Mouse (Mus musculus) spleen, adult 18-20 months (tissue): ENCODE results near the gene Vps26c.

Experiments used
- DNase-seq, 2 experiments: peaks; one replicate each; pipeline ENCODE4 v3.0.0; 2022; ENCODE audit warnings: mixed read lengths in 2 of 2

Gene Vps26c

GRCm38 (mm10) chr16:94526344-94527151, at the start of gene Vps26c:
Vps26c (minus strand) TSS chr16:94526830.
- peak; percentile 96 to 97 for DNase-seq

- no peak for DNase-seq
These were observed 49.1 kb upstream of the Vps26c start for GRCm38 (mm10) chr16:94575757-94576156.

- no peak for DNase-seq
These were observed 48.1 kb upstream of the Vps26c start for GRCm38 (mm10) chr16:94574718-94575094.

DNA sequence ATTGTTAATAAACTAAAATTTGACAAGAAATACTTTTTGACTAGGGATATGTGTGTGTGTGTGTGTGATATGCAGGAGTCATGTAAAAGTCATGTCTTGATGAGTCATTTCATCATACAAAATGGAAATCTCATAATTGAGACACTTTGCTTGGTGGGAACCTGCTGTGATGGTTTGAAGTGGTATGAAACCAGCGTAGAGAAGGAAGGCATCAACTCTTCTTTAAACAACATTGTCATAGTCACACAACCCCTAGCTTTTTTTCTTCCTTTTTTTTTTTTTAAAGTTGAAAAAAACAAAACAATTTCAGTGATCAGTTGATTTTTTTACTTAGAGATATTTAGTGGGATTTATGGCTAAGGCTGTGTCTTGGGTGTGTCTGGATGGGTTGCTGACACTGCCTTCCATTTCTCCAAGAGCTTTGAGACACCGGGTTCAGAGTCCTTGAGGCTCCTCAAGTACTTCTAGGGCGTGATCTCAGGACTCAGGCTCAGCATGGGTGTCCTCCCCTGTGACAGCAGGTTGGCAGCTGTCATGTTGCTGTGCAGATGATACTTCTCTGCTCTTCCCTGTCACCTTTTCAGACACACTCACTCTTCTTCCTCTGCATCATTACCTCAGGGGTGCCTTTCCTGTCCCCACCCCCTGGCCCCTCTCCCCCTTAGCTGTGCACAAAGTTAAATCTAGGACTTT, 47.5 kb upstream of the Vps26c start:
- no peak for DNase-seq

- DNase-seq, result no peak
These were observed 45.8 kb upstream of the Vps26c start for GRCm38 (mm10) chr16:94572422-94572821.

GRCm38 (mm10) chr16:94571111-94571993, 44.7 kb upstream of the Vps26c start:
- DNase-seq, result no peak

GRCm38 (mm10) chr16:94570361-94571041, 43.9 kb upstream of the Vps26c start:
- peak; percentile 62 to 64 for DNase-seq

GRCm38 (mm10) chr16:94569229-94570176, 42.9 kb upstream of the Vps26c start, which contains the start of gene Dyrk1a:
Dyrk1a (plus strand) TSS chr16:94570010.
- DNase-seq, result peak; percentile 99

DNA sequence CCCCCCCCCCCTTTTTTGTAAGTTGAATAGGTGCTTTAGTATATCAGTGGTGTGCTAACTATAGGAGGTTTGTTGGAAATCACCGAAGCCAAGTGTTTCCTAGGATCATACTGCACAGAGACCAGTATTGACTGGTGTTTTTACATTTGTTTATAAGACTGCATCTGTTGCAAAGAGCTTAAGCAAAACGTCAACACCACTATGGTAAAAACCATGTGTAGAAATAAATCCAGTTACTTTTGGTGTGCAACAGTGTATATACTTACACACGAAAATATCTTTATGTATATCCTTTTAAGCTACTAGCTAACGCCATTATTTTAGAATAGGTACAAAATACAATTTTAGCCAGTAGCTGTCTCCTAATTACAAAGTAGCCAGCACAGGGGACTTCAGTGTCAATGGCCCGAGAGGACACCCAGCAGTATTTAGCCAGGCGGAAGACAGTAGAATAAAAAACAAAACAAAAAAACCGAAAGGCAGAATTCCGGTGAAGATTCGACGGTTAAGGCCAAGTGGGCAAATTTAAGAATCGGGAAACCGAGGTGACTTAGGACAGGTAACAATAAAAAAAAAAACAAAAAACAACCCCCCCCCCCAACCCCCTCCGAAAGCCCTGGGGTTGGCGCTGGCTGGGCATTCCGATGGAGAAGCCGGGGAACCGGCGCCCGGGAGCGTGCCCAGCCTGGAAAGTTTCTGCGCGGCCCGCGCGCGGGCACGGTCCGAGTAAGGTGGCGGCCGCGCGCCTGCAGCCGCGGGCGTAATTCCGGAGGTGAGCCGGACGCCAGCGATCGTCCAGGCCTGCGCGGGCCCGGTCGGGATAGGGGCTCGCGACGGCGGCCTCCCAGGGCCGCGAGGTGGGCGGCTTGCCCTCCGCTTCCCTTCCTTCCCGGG, 42.0 kb upstream of the Vps26c start:
- no peak for DNase-seq

GRCm38 (mm10) chr16:94567751-94568150, 41.1 kb upstream of the Vps26c start:
- DNase-seq, result no peak

DNA sequence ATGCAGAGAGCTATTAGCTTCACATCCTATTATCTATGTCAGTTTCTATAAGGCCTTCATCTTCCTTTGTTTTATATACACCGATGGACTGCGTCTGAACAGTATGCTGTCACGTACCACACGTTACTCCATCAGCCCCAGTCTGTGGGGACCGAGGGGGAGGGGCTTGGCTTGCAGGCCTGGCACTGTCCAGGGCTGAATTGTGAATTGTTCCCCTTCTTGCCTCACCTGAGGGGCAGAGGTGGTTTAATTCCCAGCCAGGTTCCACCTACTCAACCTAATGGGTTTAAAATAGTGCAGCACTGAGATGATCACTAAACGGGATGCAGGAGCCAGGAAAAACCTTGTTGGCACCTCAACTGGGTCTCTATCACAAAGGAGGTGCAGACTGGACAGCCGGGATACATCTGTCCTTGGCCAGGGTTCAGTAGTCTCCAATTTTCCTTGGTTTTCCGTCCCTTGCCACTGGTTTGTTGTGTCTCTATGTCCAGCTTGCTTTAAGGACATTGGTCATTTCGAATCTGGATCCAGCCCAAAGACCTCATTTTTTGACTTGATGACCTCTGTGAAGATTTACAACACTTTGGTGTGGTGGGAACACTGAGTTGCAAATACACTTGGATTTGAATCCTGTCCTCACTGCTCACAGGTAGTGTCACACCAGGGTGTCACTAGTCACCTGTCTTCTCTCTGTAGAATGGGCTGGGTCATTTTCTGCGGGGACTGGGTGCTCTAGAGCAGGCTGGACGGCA, 40.4 kb upstream of the Vps26c start:
- DNase-seq, result no peak

- no peak for DNase-seq
These were observed 39.5 kb upstream of the Vps26c start for GRCm38 (mm10) chr16:94566124-94566523.

DNA sequence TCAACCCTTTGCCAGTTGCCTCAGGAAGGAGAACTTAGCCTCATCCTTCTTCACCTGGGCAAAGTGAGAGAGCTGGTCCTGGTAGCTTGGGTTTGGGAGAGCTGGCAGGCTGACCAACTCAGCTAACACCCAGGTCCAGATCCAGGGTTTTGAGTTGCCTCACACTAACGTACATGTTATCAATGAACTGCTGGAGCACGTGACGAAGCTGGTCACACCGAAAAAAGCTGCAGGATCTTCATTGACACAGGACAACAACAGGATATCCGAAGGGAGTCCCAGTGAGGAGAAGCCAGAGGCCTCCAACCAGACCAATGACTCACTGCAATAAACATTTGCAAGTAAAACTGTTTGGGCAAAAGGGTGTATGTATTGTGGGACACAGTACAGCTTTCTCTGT, 34.0 kb upstream of the Vps26c start:
- no peak for DNase-seq

DNA sequence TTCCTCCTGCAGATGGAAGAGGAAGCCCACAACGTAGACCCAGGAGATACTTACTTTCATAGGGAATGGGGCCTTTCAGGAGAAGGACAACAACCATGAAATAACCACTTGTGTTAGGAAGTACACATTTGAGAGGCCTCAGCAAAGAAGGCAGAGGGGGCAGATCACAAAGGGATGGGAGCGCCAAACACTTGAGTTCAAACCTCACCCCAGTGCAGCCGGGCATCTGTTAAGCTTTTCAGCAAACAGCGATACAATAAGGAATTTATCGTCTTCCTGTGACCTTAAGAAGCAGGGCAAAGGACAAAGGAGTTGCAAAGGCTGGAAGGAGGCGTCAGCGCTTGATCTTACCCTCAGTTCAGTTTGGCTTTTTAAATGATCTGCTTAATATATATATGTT, 33.2 kb upstream of the Vps26c start:
- no peak for DNase-seq

DNA sequence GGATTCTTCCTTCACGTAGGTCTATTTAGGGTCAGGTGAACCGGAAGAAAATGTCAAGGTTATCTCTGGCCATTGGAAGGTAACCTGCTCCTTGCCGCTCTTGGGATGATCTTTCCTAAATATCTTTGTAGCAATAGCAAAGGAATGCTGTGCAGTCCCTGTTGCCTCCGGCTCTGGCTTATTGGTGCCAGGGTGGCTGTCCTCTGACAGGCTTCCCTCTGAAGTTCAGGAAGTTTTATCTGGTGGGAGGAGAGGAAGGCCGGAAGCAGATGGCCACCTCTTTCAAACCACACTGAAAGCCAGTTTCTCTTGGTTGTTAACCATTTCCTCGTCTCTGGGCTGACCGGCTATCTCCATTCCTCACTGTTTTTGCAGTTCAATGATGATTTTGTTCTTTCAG, 32.7 kb upstream of the Vps26c start:
- DNase-seq, result no peak

DNA sequence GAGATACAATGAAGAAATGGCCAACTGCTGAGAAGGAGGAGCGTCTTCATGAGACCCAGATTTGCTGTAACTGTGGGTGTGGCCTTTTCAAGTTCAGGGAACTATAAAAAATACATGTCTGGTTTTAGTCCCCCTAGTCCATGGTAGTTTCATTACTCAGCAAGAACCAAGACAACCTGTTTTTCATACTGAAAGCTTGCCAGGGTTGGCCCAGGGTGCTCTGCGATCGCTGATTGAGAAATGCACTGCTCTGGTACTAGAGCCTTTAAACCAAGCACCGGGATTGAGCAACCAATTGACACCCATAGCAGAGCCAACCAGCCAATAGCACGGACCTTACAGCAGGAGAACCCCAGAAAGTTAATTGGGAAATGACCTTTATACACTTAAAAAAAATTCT, 29.6 kb upstream of the Vps26c start:
- DNase-seq, result no peak

- DNase-seq, result no peak
These were observed 28.7 kb upstream of the Vps26c start for GRCm38 (mm10) chr16:94555346-94555745.

DNA sequence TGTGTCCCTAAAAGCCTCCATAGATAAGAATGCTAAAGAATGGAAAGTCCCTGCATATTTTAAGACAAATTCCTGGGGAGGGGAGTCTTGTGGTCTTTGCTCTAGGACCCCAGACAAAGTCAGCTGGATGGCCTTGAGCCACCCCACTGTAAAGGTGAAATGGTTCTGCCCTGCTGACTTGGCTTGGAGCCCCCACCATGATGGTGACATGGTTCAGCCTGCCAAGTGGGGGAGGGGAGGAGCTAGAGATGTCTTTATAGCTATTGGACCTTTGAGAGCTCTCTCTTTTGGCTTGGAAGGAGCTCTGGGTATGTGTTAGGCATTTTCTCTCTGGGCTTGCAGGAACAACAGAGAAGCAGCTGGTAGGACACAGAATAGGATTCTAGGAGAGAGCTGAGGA, 25.3 kb upstream of the Vps26c start:
- DNase-seq, result no peak

DNA sequence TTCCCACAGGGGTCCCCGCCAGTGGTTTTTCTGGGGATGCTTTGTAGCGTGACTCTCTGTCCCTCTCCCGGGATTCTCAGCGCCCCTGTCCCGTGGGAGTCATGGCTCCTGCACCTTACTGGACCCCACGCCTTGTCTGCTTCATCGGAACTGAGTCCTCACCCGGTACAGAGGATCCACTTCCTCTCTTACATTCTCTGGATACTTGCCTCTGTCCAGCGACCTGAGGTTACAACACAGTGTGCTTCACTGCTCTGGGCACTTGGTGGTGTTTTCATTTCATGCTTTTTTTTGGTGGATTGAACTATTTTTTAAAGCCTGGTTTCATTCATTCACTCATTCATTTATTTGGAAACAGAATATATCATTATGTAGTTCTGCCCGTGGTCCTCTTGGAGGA, 23.2 kb upstream of the Vps26c start:
- DNase-seq, result no peak
